12 mouse cellular contexts compared by ENCODE assay signal in the genomic region with DNA sequence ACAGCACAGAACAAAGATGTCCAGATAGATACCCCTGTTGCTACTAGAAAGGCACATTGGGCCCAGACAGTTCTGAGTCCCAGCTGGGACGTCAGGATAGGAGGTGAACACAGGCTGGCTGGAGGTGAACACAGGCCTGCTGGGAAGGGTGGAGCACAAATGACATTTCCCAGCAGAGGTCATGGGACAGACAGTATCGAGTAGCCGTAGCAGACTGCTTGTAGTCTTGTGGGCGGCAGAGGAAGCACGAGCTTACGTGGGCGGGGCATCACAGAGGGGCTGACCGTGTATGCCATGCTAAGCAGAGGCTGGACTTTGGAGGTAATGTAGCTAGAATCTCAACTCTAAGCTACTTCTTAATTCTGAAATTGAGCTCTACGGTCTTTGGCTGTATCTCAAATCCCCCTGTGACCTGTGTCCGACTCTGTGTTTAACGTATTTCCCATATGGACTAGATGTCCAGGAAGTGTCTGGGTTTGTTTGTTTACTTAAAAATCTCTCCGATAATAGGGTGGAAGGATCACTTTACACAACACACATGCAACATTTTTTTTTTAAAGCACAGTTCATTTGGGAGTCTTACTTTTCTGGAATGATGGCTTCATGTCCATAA.
DNase-seq lines count a peak whose midpoint lies in the region; ATAC-seq and TF ChIP-seq lines count a peak whose summit lies in the region.
"Had no signal": no experiment of that assay in that cellular context is flagged by ENCODE, and none has a peak within 500 bp of the region (broad histone marks: within the 10 kb centered on the region; RNA-seq: fewer than 3 reads in every experiment).

No protein-coding gene starts in this region.

- no peak for TF ChIP-seq CTCF in heart, postnatal 0 days (IDR thresholded peaks at IDR 0.05; ENCODE audit: low read depth)
- TF ChIP-seq CTCF in lung, postnatal 0 days (IDR thresholded peaks at IDR 0.05): no peak

- 45% methylated on average over 12 of the region's 12 CpGs for WGBS in heart, postnatal 0 days
- 33% methylated on average over 12 of the region's 12 CpGs for whole genome bisulfite sequencing in lung, postnatal 0 days
- WGBS in midbrain, embryonic 10.5 days: 56% methylated on average over 12 of the region's 12 CpGs

- no peaks in the 10 kb centered on the region for H3K36me3 ChIP-seq in heart, postnatal 0 days (replicated peaks; ENCODE audit: control insufficient read depth, insufficient read depth, low read length)
- no peaks in the 10 kb centered on the region for H3K36me3 ChIP-seq in lung, postnatal 0 days (ENCODE audit: insufficient read depth, low read length)
- H3K36me3 ChIP-seq in midbrain, embryonic 10.5 days: no peaks in the 10 kb centered on the region
- H3K36me3 ChIP-seq: neural tube, embryonic 13.5 days had no signal

- H3K4me1 ChIP-seq in heart, postnatal 0 days (ENCODE audit: control insufficient read depth, insufficient read depth): peaks cover 67% of the 10 kb centered on the region
- H3K4me1 ChIP-seq in lung, postnatal 0 days (ENCODE audit: insufficient read depth, low read depth, low read length): peaks cover 49% of the 10 kb centered on the region
- peaks cover 49% of the 10 kb centered on the region for H3K4me1 ChIP-seq in midbrain, embryonic 10.5 days

- H3K27ac ChIP-seq in heart, postnatal 0 days (ENCODE audit: low read depth): peak overlapping the region; percentile 90
- H3K27ac ChIP-seq in lung, postnatal 0 days (ENCODE audit: low read length): peak overlapping the region; percentile 71
- H3K27ac ChIP-seq in midbrain, embryonic 10.5 days (replicated peaks): no peak overlapping the region
- H3K27ac ChIP-seq: neural tube, embryonic 13.5 days had no signal

- peak; percentile 33 for ATAC-seq in heart, postnatal 0 days (ENCODE audit: insufficient read depth, low read depth)
- ATAC-seq in lung, postnatal 0 days: peak; percentile 30

- peak; percentile 60 to 85 for DNase-seq in heart, adult 18-20 months
- DNase-seq in heart, postnatal 25 days (ENCODE audit: low spot score): no peak
- peak; percentile 57 for DNase-seq in R1 (ENCODE audit: low read depth, low spot score)
- no peak for DNase-seq in heart, postnatal 0 days (ENCODE audit: low spot score)
- peak; percentile 72 for DNase-seq in lung, postnatal 0 days (ENCODE audit: low spot score)
- DNase-seq in midbrain, embryonic 10.5 days (ENCODE audit: low spot score): no peak
- no peak for DNase-seq in cerebellum, adult 18-20 months
- DNase-seq in spleen, postnatal 10 days (ENCODE audit: low spot score in 2 of 2): no peak
- DNase-seq: adrenal gland, adult 8-10 months; layer of hippocampus, postnatal 36 days; thymus, adult 18-20 months had no signal

- H3K9ac ChIP-seq in heart, postnatal 0 days (replicated peaks; ENCODE audit: low read depth, low read length): no peak overlapping the region
- H3K9ac ChIP-seq in lung, postnatal 0 days (replicated peaks; ENCODE audit: low read depth): no peak overlapping the region
- H3K9ac ChIP-seq: neural tube, embryonic 13.5 days had no signal

- intact Hi-C loops in heart, postnatal 25 days (cut with DNase I): loop anchor here (2.0 kb wide), 1 partner anchor 38 kb away; no protein-coding TSS in a partner anchor

- H3K4me2 ChIP-seq in heart, postnatal 0 days (ENCODE audit: low read depth, low read length): no peak overlapping the region
- H3K4me2 ChIP-seq in lung, postnatal 0 days (replicated peaks; ENCODE audit: low read depth, low read length): no peak overlapping the region; the same call in 1 of the 2 replicates
- H3K4me2 ChIP-seq: neural tube, embryonic 13.5 days had no signal

- no peaks in the 10 kb centered on the region for H3K27me3 ChIP-seq in heart, postnatal 0 days (ENCODE audit: control insufficient read depth, insufficient read depth, low read length)
- H3K27me3 ChIP-seq in lung, postnatal 0 days (replicated peaks; ENCODE audit: insufficient read depth, low read length): no peaks in the 10 kb centered on the region
- peaks cover 31% of the 10 kb centered on the region for H3K27me3 ChIP-seq in midbrain, embryonic 10.5 days (ENCODE audit: low read depth, poor library complexity, severe bottlenecking)

- H3K4me3 ChIP-seq in heart, postnatal 0 days (ENCODE audit: low read depth, low read length): no peak overlapping the region
- H3K4me3 ChIP-seq in lung, postnatal 0 days (ENCODE audit: low read depth, low read length): no peak overlapping the region
- H3K4me3 ChIP-seq in midbrain, embryonic 10.5 days: no peak overlapping the region
- H3K4me3 ChIP-seq: neural tube, embryonic 13.5 days had no signal

- 0 out of 2 replicates have a peak, but pooled peaks have one; percentile 50 for TF ChIP-seq EP300 in heart, postnatal 0 days (IDR thresholded peaks at IDR 0.05; ENCODE audit: low read depth)
- peak; percentile 87 for TF ChIP-seq EP300 in lung, postnatal 0 days (IDR thresholded peaks at IDR 0.05)

- no peaks in the 10 kb centered on the region for H3K9me3 ChIP-seq in heart, postnatal 0 days (replicated peaks; ENCODE audit: control insufficient read depth, low read length)
- no peaks in the 10 kb centered on the region for H3K9me3 ChIP-seq in lung, postnatal 0 days (ENCODE audit: low read length)
- no peaks in the 10 kb centered on the region for H3K9me3 ChIP-seq in midbrain, embryonic 10.5 days (replicated peaks)
- H3K9me3 ChIP-seq: neural tube, embryonic 13.5 days had no signal

Comparison
In these comparisons a context has a peak if more than half of its experiments do, and no peak if none do; other contexts are left out.
1. DNase-seq: peak in heart, adult 18-20 months (2 of 2), R1 (single experiment) and lung, postnatal 0 days (single experiment); none in heart, postnatal 25 days (single experiment), heart, postnatal 0 days (single experiment), midbrain, embryonic 10.5 days (single experiment), cerebellum, adult 18-20 months (0 of 2) and spleen, postnatal 10 days (0 of 2).